Mouse (Mus musculus): ENCODE data around the gene Hagh.

Hagh gene

DNA sequence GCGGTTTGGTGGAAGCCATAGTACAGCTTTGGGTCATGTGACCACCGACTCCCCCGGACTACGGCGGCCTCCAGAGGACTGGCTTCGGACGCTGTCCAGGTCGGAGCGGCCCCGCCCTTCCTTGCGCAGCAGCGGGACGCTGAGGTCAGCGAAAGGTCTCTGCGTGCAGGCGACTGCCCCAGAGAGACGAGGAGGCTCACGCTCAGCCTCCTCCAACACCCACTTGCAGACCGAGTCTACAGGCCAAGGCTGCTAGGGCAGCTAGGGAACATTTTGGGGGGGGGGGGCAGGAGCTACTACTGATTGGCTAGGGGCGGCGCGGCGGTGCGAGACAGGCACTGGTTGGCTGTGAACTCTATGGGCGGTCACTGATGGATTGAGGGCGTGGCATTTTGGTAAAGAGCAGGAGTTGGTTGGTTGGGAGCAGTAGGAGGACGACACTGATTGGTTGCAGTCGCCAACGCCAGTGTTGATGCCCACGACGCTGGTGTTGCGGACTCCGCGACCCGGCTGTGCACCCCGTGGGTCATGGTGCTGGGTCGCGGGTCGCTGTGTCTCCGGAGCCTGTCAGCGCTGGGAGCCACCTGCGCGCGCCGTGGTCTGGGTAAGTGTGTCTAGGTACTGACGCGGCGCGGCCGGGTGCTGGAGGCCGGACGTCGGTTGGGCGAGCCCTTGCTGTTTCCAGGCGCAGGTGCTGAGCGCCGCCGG lies 10.3 kb downstream of the Hagh start, which contains the start of gene Fahd1:
Gene Fahd1, minus strand, starts transcription at position 300 of the 708 bp plus-strand sequence.
- peak; percentile 99 for DNase-seq (ENCODE audit: low spot score)

DNA sequence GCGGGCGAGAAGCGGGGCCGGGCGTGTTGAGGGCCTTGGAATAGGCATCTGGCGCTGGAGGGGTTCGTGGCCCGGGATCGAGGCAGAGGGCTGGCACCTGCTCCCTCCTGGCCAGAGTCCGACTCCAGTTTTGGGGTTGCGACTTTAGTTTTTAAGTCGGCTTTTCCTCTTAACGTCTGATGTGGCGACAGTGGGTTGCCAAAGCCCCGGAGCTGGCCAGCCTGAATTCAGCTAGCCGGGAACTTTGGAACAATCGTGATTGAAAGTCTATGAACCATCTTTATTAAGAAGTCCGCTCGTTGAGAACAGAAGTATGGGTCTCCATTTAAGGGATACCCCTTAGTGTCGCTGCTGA lies 10.8 kb downstream of the Hagh start:
- no peak for DNase-seq (ENCODE audit: low spot score)

DNA sequence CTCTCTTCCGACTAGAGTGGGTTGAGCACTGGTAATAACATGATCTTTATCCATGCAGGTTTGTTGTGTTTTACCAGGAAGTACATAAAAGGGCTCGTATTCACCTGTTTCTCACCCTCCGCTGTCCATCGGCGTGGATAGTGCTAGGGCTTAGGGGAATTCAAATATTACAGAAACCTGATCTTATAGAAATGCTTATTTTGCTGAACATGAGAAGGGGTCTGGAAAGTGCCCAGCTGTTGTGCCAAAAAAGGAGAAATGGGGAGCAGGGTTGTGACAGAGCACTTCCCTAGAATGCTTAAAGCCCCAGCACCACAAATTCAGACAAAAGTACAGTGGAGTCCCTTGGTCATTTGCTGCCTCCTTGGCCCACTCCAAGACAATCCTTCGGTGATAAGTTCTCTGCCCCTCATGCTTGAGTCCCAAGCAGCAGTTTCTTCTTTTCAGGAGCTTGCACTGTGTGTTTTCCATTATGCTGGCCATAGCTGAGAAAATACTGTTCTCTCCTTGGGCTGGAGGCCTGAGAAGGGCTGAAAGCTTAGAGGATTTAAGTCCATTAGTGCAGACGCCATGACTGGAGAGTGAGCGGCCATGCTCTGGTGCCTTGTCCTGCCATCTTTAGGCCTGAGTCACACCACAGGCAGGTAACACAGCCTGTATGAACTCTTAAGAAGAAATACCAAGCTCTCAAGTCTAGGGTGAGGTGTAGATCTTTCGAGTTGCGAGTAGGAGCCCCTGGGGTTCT lies 11.6 kb downstream of the Hagh start:
- DNase-seq (ENCODE audit: low spot score) = no peak

DNA sequence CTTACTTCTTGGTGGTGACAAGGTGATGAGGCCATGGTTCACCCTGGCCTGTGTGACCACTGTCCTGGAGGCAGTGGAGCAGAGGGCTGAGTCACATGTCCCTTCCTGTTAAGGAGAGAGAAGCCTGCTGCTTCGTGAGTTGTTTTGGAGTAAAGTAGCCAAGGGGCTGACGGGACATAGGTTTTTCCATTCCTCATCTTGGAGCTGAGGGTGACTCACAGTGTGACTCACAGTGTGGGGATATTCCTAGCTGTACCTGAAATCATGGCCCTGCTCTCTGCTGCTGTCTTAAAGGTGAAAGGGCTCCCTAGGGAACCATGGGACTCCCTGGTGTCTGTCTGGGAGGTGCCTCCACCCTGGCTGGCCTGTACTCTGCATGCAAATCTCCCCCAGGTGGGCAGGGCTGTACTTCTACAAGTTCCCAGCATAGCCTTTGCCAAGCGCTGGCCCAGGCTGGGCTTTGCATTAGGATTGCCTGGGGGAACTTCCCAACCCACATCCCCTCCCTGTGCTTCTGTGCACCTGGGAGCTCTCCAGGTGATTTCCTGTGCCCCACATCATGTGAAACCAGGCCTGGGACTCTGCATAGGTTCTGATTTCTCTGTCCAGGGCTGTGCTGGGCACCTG lies 16.0 kb downstream of the Hagh start:
- no peak for DNase-seq (ENCODE audit: low spot score)

DNA sequence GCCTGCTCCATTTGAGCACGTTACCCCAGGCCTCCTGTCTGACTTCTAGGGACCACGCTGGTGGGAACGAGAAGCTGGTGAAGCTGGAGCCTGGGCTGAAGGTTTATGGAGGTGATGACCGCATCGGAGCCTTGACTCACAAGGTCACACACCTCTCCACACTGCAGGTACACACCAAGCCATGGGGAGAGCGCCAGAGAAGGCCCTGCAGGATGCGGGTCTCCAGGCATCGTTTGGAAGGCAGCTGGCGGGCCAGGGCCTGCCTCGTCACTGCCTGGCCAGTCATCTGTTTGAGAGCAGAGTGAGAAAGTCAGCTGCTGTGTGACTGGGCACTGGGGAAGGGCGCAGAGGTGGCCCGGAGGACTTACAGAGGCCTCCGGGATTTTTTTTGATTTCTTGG lies 16.6 kb downstream of the Hagh start:
- no peak for DNase-seq (ENCODE audit: low spot score)

DNA sequence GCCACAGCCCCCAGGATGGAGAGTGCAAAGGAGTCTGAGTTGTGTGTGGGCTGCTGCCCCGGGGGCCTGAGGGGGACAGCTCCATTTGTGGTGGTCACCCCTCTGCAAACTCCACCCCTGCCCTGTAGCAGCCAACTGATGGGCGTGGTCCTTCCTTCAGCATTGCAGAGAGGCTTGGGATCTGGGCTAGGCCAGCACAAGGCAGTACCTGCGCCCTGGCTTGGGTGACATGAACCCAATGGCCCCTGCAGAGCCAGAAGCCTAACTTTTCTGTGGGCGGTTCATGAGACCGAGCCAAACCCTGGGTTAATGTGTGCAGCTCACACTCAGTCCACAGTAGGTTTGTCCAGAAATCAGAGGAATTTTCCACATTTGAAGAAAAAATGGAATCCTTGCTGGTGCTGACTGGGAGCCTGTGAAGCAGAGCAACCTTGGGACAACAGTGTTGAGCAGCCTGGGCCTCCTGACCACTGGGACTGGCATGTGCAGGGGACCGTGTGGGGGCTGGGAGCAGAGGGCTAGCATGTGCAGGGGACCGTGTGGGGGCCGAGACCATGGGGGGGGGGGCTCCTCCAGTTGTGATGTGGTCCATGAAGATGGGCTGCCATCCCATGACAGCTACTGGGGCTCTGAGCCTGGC lies 18.0 kb downstream of the Hagh start:
- DNase-seq (ENCODE audit: low spot score) = no peak

DNA sequence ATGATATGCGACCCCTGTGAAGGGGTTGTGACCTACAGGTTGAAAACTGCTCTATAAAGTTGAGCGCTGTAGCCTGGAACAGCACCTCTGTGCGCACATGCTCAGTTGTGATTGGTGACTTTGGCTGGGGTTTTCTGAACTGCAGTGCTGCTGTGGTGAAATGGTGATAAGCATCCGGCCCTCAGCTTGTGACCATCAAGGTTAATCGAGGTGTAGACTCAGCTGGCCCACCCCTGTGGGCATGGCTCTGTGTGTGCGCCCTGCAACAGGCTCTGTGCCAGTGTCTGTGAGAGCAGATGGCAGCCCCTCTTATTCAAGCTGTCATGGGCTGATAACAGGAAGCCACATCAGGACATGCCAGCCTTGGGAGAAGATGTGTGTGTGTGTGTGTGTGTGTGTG lies 19.0 kb downstream of the Hagh start:
- DNase-seq (ENCODE audit: low spot score) = no peak

DNA sequence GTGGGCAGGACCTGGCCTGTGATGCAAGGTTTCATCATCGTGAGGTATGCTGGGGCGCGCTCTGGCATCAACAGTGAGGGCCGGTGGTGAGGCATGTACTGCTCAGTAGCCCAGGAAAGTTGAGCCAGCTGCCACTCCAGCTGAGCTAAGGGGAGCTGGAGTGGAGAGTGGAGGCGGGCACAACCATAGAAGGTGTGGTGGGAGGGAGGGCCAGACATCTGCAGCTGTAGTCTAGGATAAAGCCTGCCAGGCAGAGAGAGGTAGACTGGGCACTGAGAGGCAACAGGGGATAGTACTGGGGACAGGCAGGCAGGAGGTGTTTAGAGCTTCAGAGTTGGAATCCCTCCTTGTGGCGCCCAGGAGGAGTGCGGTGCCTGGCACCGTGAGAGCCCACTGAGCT lies 20.1 kb downstream of the Hagh start:
- DNase-seq (ENCODE audit: low spot score) = no peak

DNA sequence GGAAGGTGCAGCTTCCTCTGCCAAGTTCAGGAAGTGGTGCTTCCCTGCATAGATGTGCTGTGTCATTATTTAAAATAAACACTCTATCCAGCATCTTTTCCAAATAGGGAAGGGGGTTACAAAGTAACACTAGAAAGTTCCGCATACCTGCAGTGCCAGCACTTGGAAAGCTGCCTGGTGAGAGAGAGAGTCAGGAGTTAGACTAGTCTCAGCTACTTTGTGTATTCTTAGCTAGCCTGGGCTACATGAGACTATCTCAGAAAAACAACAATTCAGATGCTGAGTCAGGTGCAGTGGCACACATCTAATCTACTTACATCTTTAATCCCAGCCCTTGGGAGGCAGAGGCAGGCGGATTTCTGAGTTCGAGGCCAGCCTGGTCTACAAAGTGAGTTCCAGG lies 21.8 kb downstream of the Hagh start:
- DNase-seq (ENCODE audit: low spot score) = no peak

DNA sequence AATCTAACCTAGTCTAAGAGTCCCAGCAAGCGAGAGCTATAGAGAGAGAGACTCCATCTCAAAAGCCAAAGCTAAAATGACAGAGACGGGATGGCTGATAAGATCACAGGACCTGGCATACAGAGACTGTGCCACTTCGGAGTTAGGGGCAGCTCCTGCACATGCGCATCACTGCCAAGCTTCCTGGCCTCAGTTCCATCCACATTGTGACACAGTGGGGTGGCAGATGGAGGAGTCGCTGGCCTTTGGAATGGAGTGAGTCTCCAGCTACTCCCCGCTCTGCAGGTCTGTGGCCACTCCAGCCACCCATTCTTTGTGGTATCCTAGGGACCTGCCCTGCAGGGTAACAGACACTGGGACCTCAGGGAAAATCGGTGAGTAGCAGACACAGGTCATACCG lies 25.8 kb downstream of the Hagh start, which contains the start of gene Igfals:
Gene Igfals, plus strand, starts transcription at position 222 of the 400 bp plus-strand sequence.
- DNase-seq (ENCODE audit: low spot score) = no peak

DNA sequence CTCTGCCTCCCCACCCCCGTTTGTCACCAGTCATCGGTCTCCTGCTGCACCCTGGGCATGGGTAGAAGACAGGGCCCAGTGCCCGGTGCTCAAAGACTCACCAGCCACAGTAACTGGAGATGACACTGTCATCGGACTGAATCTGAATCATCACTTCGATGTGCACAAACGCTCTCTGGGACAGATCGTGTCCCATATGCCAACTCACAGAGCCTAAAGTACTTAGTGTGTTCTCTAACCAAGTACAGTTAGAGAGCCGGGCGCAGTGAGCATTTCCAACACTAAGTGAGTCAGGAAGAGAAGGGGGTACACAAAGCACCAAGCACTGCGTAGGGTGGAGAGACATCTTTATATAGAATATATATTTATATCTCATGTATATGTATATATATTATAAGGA lies 28.0 kb downstream of the Hagh start:
- DNase-seq (ENCODE audit: low spot score) = no peak

DNA sequence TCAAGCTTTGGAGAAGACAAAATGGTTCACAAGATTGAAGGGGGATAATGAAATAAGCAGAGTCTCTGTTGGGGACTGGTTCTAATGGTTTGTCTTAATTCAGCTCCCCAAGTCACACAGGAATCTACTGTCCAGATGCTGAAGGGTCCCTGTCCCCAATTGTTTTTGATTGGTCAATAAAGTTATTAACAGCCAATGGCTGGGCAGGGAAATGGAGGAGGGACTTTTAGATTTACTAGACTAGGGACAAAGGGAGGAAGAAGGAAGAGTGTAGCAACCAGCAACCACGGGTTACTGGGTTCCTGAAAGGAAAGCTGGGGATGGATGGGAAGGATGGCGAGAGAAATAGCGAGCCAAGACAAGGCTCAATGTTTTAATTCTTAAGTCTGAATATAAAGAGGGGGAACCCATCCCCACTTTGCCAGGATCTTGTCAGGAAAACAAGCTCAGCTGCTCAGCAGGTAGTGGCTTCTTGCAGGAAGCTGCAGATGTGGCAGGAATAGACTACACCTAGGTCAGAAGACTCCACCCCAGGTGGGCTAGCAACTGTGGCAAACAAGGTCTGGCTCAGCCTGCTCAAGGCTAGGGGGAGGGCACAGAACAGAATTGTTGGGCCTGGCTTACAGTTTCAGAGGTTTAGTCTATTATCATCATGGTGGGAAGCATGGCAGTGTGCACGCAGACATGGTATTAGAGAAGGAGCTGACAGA lies 33.9 kb downstream of the Hagh start:
- no peak for DNase-seq (ENCODE audit: low spot score)

DNA sequence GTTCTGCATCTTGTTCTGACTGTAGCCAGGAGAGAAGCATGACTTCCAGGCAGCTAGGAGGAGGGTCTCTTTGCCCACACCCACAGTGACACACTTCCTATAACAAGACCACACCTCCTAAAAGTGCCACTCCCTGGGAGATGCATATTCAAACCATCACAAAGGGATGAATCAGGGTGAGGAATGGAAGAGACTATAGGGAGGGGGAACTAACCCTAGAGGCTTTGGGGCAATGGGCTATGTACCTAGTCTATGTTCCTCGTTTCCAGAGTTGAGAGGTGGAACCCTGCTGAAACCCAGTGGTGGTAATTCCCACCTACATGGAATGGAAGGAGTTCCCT lies 34.4 kb downstream of the Hagh start:
- no peak for DNase-seq (ENCODE audit: low spot score)

DNA sequence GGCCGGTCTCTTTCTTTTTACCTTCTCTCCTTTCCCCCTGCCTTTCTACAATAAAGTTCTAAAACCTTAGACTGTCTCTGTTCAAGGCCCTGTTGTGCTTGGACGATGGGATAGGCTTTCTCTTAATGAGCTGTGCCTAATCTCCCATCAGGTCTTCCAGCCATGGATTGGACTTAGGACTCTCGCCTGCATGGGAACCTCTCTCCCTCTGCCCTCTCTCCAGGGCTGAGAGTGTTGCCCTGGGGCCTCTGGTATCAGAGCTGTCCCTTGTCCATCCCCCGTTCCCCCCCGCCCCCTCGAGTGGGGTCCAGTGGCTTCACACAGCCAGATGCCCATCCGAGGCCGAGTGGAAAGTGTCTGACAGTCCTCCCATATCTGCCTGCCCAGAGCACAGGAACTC lies 35.0 kb downstream of the Hagh start:
- DNase-seq (ENCODE audit: low spot score) = no peak

DNA sequence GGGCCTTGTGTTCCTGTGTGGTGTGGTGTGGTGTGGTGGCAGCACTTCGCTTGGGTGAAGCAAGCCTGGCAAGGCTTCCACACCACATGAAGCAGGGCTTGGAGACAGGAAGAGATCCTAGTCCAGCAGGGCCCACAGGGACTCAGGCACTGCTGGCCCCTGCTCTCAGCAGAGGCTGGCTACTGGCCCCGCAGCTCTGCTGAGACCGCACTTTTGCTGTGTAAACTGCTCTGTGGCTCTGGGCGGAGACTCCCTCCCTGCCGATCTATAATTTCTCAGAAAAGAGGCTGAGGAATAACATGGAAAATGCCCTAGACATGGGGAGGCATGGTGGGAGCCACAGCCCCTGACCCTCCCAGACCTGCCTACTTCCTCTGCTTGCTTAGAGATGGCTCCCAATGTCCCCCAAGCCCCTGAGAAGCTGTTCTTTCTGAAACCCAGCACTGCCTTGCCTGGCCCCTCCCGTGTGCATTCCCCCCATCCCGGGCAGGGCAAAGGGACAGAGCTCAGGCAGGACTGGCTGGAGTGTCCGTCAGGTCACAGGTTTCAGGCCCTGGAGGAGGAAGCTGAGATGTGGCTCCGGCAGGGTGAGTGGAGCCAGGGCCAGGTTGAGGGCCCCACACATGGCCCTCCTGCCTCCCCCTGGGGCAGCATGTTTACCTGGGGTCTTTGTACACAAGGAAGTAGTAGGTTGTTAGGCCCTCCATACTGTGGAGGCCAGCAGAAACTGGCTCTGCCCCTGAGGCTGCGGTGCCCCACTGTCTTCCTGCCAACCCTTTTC lies 37.6 kb downstream of the Hagh start:
- DNase-seq (ENCODE audit: low spot score) = no peak

DNA sequence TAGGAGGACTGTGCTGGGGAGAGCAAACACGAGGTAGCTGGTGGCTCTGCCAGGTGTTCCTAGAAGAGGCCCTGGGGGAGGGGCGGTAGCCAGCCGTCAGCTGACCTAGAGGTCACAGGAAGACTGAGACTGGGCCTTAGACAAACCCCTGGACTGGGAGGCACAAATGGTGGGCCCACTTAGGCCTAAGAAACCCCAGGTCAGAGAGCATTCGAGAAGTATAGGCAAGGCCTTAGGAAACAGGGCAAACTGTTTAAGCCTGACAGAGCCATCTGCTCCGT lies 38.1 kb downstream of the Hagh start:
- peak; percentile 53 for DNase-seq (ENCODE audit: low spot score)

DNA sequence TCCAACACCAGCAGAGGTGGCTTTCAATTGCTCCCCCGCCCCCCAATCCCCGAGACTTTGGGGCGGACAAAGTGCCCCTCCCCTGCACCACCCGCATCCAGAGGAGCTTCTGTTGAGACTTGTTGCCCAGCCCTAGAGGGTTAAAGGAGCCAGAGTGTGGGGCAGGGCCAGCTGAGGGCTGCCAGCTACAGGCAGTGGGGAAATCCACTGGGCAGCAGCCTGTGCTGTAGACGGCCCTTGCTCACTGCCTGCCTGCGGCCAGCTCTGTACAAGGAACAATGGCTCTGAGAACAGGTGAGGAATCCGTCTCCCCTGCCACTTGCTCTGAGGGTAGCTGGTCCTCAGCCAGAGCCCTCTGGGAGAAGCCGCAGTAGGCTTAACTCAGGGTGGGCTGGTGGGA lies 38.6 kb downstream of the Hagh start:
- no peak for DNase-seq (ENCODE audit: low spot score)

DNA sequence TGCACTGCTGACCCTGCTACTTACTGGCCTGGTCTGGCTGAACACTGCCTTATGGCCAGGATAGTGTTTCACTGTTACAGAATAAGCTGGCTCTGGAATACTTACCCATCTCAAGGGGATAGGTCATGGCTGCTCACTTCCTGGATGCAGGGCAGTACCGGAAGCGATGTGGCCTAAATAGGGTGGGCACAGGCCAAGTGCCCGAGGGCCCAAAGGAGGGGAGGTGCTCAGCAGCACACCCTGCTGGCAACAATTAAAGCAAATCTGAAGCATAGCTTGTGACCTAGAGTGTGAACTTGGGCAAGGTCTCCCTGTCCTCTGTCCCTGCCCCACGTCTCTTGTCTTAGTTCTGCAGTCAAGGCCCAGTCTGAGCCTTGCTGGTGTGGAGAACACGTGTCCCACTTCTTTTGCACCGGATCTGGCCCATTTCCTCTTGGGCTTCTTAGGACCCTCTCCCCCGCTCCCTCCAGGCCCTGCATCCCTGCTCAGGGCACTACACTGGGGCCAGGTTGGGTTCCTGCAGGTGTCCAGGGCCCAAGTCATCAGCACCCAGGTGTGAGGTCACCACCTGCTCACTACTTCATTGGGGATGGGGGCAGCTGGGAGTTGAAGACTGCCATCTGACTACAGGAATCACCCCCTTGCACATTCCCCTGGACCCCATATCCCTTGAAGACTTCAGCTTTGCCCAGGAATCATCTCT lies 41.9 kb downstream of the Hagh start:
- DNase-seq (ENCODE audit: low spot score) = no peak

DNA sequence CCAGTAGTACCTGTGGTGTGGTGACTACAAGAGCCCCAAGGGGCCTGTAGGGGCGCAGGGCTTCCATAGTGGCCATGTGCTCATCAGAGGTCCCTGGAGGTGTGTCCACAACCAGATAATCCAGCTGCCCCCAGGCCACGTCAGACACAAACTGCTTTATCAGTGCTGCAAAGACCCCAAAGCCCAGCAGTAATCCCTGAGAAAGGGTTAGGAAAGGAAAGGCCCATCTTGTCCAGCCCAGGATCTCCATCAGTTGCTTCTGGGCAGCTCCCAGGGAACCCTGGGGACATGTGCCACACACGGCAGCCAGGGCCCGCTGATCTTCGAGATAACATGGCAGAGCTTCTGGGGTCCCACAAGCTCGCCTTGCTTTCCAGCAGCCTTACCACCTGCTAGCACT lies 44.4 kb downstream of the Hagh start:
- DNase-seq (ENCODE audit: low spot score) = no peak

DNA sequence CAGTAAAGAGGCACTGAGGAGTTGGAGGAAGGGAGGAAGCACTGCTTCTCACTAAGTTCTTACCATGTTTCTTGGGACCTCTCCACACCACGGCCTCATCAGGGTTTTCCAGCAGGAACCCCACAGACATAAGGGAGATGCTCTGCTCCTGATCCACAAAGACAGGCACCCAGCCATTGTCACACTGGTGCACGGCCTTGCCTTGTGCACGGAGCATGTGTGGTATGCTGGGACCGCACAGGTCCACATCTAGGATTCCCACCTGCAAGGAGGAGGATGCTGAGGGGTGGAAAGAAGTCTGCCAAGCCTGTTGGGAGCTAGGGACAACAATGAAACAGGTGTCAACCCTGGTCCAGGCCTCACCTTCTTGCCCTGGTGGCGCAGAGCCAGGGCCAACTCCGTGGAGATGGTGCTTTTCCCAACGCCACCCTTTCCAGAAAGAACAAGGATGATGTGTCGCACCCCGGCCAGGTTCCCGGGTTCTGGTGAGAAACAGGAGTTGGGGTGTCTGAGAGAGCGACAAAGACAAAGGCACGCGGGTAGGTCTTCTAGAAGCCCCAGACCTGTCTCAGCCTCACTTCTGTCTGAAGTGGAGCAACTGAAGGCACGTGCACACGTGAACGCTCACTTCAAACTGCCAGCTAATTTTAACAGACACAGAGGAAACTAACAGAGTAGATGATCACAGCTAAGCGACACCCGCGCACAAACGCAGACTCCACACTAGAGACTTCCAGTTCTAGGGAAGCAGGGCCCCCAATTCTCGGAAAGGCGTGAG lies 45.6 kb downstream of the Hagh start:
- DNase-seq (ENCODE audit: low spot score) = no peak
